Mouse (Mus musculus) E14TG2a.4 (cell line): Measurements from ENCODE around the gene Gm9767.

Experiments
- CTCF ChIP-seq: conservative IDR thresholded peaks from 2 replicates; pipeline ENCODE4 v1.5.1; 2014; ENCODE audit warnings: low read length
- NANOG ChIP-seq: IDR thresholded peaks from 2 replicates; pipeline ENCODE4 v1.6.1; 2014; ENCODE audit warnings: borderline replicate concordance, low read length, mixed read lengths
- POU5F1 ChIP-seq: IDR thresholded peaks from 2 replicates; pipeline ENCODE4 v1.6.1; 2014; ENCODE audit warnings: low read length, borderline replicate concordance

DNA sequence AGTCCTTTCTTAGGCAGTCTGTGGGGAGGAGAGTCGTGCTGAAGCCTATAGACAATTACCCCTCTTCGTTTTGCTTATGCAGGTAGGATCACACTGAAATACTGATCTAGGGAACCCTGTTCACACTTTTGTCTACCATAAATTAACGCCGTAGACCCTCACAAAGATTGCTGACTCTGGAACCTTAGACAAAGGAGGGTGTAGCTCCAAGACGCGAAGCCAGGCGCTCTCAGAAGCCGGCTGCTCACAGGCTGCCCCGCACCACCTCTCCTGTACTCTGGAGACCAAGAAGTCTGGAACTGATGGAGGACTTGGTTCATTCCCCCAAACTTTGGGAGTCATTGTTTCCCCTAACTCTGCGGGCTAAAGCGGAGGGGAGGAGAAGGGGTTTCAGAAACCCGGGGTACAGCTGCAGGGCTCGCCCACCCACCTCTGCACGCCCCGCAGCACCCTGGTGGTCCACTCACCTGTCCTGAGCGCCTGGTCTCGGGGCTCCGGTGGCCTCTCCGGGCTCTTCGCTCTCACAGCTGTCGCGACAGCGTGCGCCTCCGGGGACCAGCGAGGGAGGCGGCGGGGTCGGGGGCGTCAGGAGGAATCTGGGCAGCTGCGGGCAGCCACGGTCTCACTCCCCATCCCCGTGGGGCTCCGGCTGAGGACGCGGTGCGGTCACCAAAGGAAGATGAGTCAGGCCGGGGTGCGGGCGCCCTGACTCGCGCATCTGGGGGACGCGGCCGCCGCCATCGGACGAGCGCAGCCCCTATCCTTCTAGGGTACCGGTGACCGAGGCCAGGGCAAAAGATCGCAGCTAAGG, at the start of gene Gm9767:
- TF ChIP-seq CTCF = no peak
- no peak for TF ChIP-seq POU5F1
- no peak for TF ChIP-seq NANOG
